Mouse (Mus musculus) embryonic facial prominence, embryonic 10.5 days (tissue): Measurements from ENCODE around the gene C9orf72. TPM values are rescaled to one million over a fixed set of nuclear protein-coding genes. Genes with fewer than 3 reads are reported as not detected.

Experiments
- DNase-seq: peaks from one replicate; pipeline ENCODE4 v3.0.0-alpha.2; 2017; ENCODE audit warnings: low spot score
- H3K27ac ChIP-seq: fragments of 300-500 bp; sonication (generic); replicated peaks from 2 replicates; pipeline ENCODE4 v1.5.1; 2016; ENCODE audit warnings: mild to moderate bottlenecking
- H3K27me3 ChIP-seq: fragments of 300-500 bp; sonication (generic); replicated peaks from 2 replicates; pipeline ENCODE4 v1.6.1; 2016; ENCODE audit warnings: low read depth, mild to moderate bottlenecking; ENCODE audit not compliant: poor library complexity, severe bottlenecking
- H3K36me3 ChIP-seq: fragments of 300-500 bp; sonication (generic); replicated peaks from 2 replicates; pipeline ENCODE4 v1.6.1; 2016; ENCODE audit warnings: mild to moderate bottlenecking, moderate library complexity
- H3K4me1 ChIP-seq: fragments of 300-500 bp; sonication (generic); 2 replicates; pipeline ENCODE4 v1.6.1; 2016
- H3K4me3 ChIP-seq: fragments of 300-500 bp; sonication (generic); 2 replicates; pipeline ENCODE4 v1.5.1; 2016; ENCODE audit warnings: mild to moderate bottlenecking, moderate library complexity
- H3K9me3 ChIP-seq: fragments of 300-500 bp; sonication (generic); 2 replicates; pipeline ENCODE4 v1.6.1; 2016; ENCODE audit warnings: mild to moderate bottlenecking
- WGBS: fragments of 180-500 bp; shearing (Covaris S2); methylation state at CpG from one replicate; pipeline ENCODE4 v1.1.7; 2016; 5-methylcytosine and 5-hydroxymethylcytosine counted together
- polyA plus RNA-seq: library from polyadenylated mRNA; unstranded; fragments of >200 nt; fragmentation: Nextera tagmentation; extraction: Ambion mirVana; gene quantifications from 2 replicates; pipeline ENCODE4 v1.2.1, GENCODE M21; 2016

The C9orf72 gene
- polyA plus RNA-seq, 1 experiment from 2014 or later: 15.9 TPM

GRCm38 (mm10) chr4:35221903-35222302 is 4.1 kb downstream of the C9orf72 start:
- Histone ChIP-seq H3K36me3 (peaks cover 5% of the 10 kb centered on the region), H3K4me3 (no peak overlapping the region), H3K27ac (no peak overlapping the region), H3K9me3 (no peaks in the 10 kb centered on the region), H3K4me1 (peaks cover 7% of the 10 kb centered on the region), H3K27me3 (peaks cover 12% of the 10 kb centered on the region; the same call in 1 of the 2 replicates)
- no peak for DNase-seq
- WGBS: 55% methylated on average over 4 of the region's 4 CpGs

- Histone ChIP-seq H3K4me1 (peaks cover 7% of the 10 kb centered on the region), H3K36me3 (peaks cover 9% of the 10 kb centered on the region), H3K9me3 (no peaks in the 10 kb centered on the region), H3K27me3 (peaks cover 12% of the 10 kb centered on the region; the same call in 1 of the 2 replicates), H3K27ac (no peak overlapping the region), H3K4me3 (no peak overlapping the region)
- WGBS: 46% methylated on average over 2 of the region's 2 CpGs
- no peak for DNase-seq
Observed at GRCm38 (mm10) chr4:35221131-35221530, 4.8 kb downstream of the C9orf72 start.

GRCm38 (mm10) chr4:35220108-35220731 is 5.8 kb downstream of the C9orf72 start:
- 84% methylated on average over 6 of the region's 6 CpGs for WGBS

GRCm38 (mm10) chr4:35204659-35205058 is 21.3 kb downstream of the C9orf72 start:
- H3K4me1 ChIP-seq: no peaks in the 10 kb centered on the region
- no peak overlapping the region for H3K4me3 ChIP-seq
- H3K9me3 ChIP-seq: no peaks in the 10 kb centered on the region
- peaks cover 39% of the 10 kb centered on the region for H3K36me3 ChIP-seq
- no peak overlapping the region for H3K27ac ChIP-seq
- 65% methylated on average over 7 of the region's 7 CpGs for WGBS
- H3K27me3 ChIP-seq: no peaks in the 10 kb centered on the region
- DNase-seq: no peak

More at GRCm38 (mm10) chr4:35220108-35220731, 5.8 kb downstream of the C9orf72 start:
- H3K27me3 ChIP-seq: peaks cover 12% of the 10 kb centered on the region; the same call in 1 of the 2 replicates
- H3K27ac ChIP-seq: no peak overlapping the region
- no peak for DNase-seq
- H3K4me3 ChIP-seq: no peak overlapping the region
- peaks cover 14% of the 10 kb centered on the region for H3K36me3 ChIP-seq
- H3K9me3 ChIP-seq: no peaks in the 10 kb centered on the region
- H3K4me1 ChIP-seq: peaks cover 7% of the 10 kb centered on the region

GRCm38 (mm10) chr4:35203724-35204123 is 22.3 kb downstream of the C9orf72 start:
- Histone ChIP-seq H3K4me1 (no peaks in the 10 kb centered on the region), H3K27me3 (no peaks in the 10 kb centered on the region), H3K4me3 (no peak overlapping the region), H3K27ac (no peak overlapping the region), H3K9me3 (no peaks in the 10 kb centered on the region), H3K36me3 (peaks cover 39% of the 10 kb centered on the region)
- 92% methylated on average over 2 of the region's 2 CpGs for WGBS
- DNase-seq: no peak

- Histone ChIP-seq H3K27ac (no peak overlapping the region), H3K9me3 (no peaks in the 10 kb centered on the region), H3K27me3 (no peaks in the 10 kb centered on the region), H3K36me3 (peaks cover 43% of the 10 kb centered on the region), H3K4me1 (no peaks in the 10 kb centered on the region), H3K4me3 (no peak overlapping the region)
- WGBS: 94% methylated on average over 5 of the region's 5 CpGs
- DNase-seq: no peak
Observed at GRCm38 (mm10) chr4:35201700-35202099, 24.3 kb downstream of the C9orf72 start.

- Histone ChIP-seq H3K4me1 (0 out of 2 replicates have a peak, but pooled peaks cover 3% of the 10 kb centered on the region), H3K27me3 (no peaks in the 10 kb centered on the region), H3K4me3 (no peak overlapping the region), H3K36me3 (peaks cover 3% of the 10 kb centered on the region; the same call in 1 of the 2 replicates), H3K27ac (no peak overlapping the region), H3K9me3 (no peaks in the 10 kb centered on the region)
- 49% methylated on average over 7 of the region's 7 CpGs for WGBS
- no peak for DNase-seq
Observed at GRCm38 (mm10) chr4:35192725-35193124, 33.2 kb downstream of the C9orf72 start.

GRCm38 (mm10) chr4:35189794-35190193 is 36.2 kb downstream of the C9orf72 start:
- H3K4me1 ChIP-seq: 0 out of 2 replicates have a peak, but pooled peaks cover 3% of the 10 kb centered on the region
- no peaks in the 10 kb centered on the region; the same call in 1 of the 2 replicates for H3K36me3 ChIP-seq
- DNase-seq: no peak
- 78% methylated on average over 5 of the region's 5 CpGs for WGBS
- H3K27ac ChIP-seq: no peak overlapping the region
- H3K9me3 ChIP-seq: no peaks in the 10 kb centered on the region
- H3K27me3 ChIP-seq: no peaks in the 10 kb centered on the region
- no peak overlapping the region for H3K4me3 ChIP-seq

GRCm38 (mm10) chr4:35187617-35188326 is 38.2 kb downstream of the C9orf72 start:
- no peak for DNase-seq
- WGBS: 90% methylated on average over 8 of the region's 8 CpGs
- no peaks in the 10 kb centered on the region for H3K9me3 ChIP-seq
- no peaks in the 10 kb centered on the region for H3K27me3 ChIP-seq
- H3K27ac ChIP-seq: no peak overlapping the region
- no peak overlapping the region for H3K4me3 ChIP-seq
- H3K4me1 ChIP-seq: 0 out of 2 replicates have a peak, but pooled peaks cover 3% of the 10 kb centered on the region
- no peaks in the 10 kb centered on the region; the same call in 1 of the 2 replicates for H3K36me3 ChIP-seq

- H3K4me1 ChIP-seq: no peaks in the 10 kb centered on the region; the same call in 1 of the 2 replicates
- no peak for DNase-seq
- H3K27me3 ChIP-seq: no peaks in the 10 kb centered on the region
- 80% methylated on average over 12 of the region's 12 CpGs for WGBS
- H3K36me3 ChIP-seq: no peaks in the 10 kb centered on the region
- H3K9me3 ChIP-seq: no peaks in the 10 kb centered on the region
- H3K27ac ChIP-seq: no peak overlapping the region
- H3K4me3 ChIP-seq: no peak overlapping the region
Observed at GRCm38 (mm10) chr4:35177926-35178645, 47.9 kb downstream of the C9orf72 start.

- Histone ChIP-seq H3K4me1 (no peaks in the 10 kb centered on the region; the same call in 1 of the 2 replicates), H3K27ac (no peak overlapping the region), H3K4me3 (no peak overlapping the region), H3K9me3 (no peaks in the 10 kb centered on the region), H3K36me3 (no peaks in the 10 kb centered on the region), H3K27me3 (no peaks in the 10 kb centered on the region)
- WGBS: 84% methylated on average over 2 of the region's 2 CpGs
- no peak for DNase-seq
Observed at GRCm38 (mm10) chr4:35175566-35175965, 50.4 kb downstream of the C9orf72 start.

GRCm38 (mm10) chr4:35173551-35173950 is 52.4 kb downstream of the C9orf72 start:
- DNase-seq: no peak
- no peak overlapping the region for H3K4me3 ChIP-seq
- no peaks in the 10 kb centered on the region; the same call in 1 of the 2 replicates for H3K4me1 ChIP-seq
- H3K27me3 ChIP-seq: no peaks in the 10 kb centered on the region
- H3K27ac ChIP-seq: no peak overlapping the region
- WGBS: 77% methylated on average over 1 of the region's 1 CpGs
- no peaks in the 10 kb centered on the region for H3K9me3 ChIP-seq
- H3K36me3 ChIP-seq: no peaks in the 10 kb centered on the region
